Mouse (Mus musculus) kidney, postnatal 0 days (tissue): ENCODE data around the gene Rasgrp4. TPM values are rescaled to one million over a fixed set of nuclear protein-coding genes. Genes with fewer than 3 reads are reported as not detected.
"Not testable (repeated sequence)": the region's sequence is repeated elsewhere in the genome, so short reads cannot be mapped to it uniquely, and the experiment has no call there.

ENCODE experiments used
- ATAC-seq: fragments of 200-750 bp; cut with Nextera tagmentation; replicated peaks from 2 replicates; pipeline ENCODE4 v1.8.0; 2017; ENCODE audit warnings: low read depth, moderate number of reproducible peaks, moderate TSS enrichment, moderate library complexity; ENCODE audit not compliant: low FRiP score
- DNase-seq: peaks from one replicate; pipeline ENCODE4 v3.0.0-alpha.2; 2016; ENCODE audit warnings: low spot score
- H3K27ac ChIP-seq: fragments of 300-500 bp; sonication (generic); 2 replicates; pipeline ENCODE4 v1.5.1; 2014; ENCODE audit warnings: mild to moderate bottlenecking
- H3K27me3 ChIP-seq: fragments of 300-500 bp; sonication (generic); 2 replicates; pipeline ENCODE4 v1.6.1; 2014; ENCODE audit warnings: low read length, mixed read lengths; ENCODE audit not compliant: insufficient read depth
- H3K36me3 ChIP-seq: fragments of 300-500 bp; sonication (generic); 2 replicates; pipeline ENCODE4 v1.6.1; 2014; ENCODE audit warnings: low read length, mixed read lengths; ENCODE audit not compliant: insufficient read depth
- H3K4me1 ChIP-seq: fragments of 300-500 bp; sonication (generic); replicated peaks from 2 replicates; pipeline ENCODE4 v1.6.1; 2014; ENCODE audit warnings: antibody characterized with exemption, low read length, mixed read lengths; ENCODE audit not compliant: insufficient read depth
- H3K4me2 ChIP-seq: fragments of 300-500 bp; sonication (generic); 2 replicates; pipeline ENCODE4 v1.6.1; 2014; ENCODE audit warnings: mild to moderate bottlenecking, low read length, moderate library complexity, mixed read lengths
- H3K4me3 ChIP-seq: fragments of 300-500 bp; sonication (generic); replicated peaks from 2 replicates; pipeline ENCODE4 v1.5.1; 2014; ENCODE audit warnings: low read depth, low read length
- H3K9ac ChIP-seq: fragments of 300-500 bp; sonication (generic); 2 replicates; pipeline ENCODE4 v1.6.1; 2014; ENCODE audit warnings: low read depth, low read length
- H3K9me3 ChIP-seq: fragments of 300-500 bp; sonication (generic); replicated peaks from 2 replicates; pipeline ENCODE4 v1.6.1; 2016; ENCODE audit warnings: low read length, inconsistent platforms, mixed read lengths
- CTCF ChIP-seq: IDR thresholded peaks from 2 replicates; pipeline ENCODE4 v1.5.1; 2016; ENCODE audit warnings: antibody characterized with exemption, low read depth, mild to moderate bottlenecking, moderate library complexity
- WGBS: fragments of 180-500 bp; shearing (Covaris S2); extraction: QIAGEN DNeasy Blood & Tissue Kit; methylation state at CpG from one replicate; pipeline ENCODE4 v1.1.7; 2014; 5-methylcytosine and 5-hydroxymethylcytosine counted together
- polyA plus RNA-seq: library from polyadenylated mRNA; unstranded; fragments of >200 nt; fragmentation: Nextera tagmentation; extraction: Ambion mirVana; gene quantifications from 2 replicates; pipeline ENCODE4 v1.2.1, GENCODE M21; 2015

The Rasgrp4 gene
- polyA plus RNA-seq, 1 experiment from 2014 or later = 0.49 TPM

- H3K27me3 ChIP-seq = no peaks in the 10 kb centered on the region
- peak overlapping the region; percentile 21 for H3K4me2 ChIP-seq
- no peak for TF ChIP-seq CTCF
- no peaks in the 10 kb centered on the region for H3K9me3 ChIP-seq
- peaks cover 7% of the 10 kb centered on the region; the same call in 1 of the 2 replicates for H3K36me3 ChIP-seq
- peak; percentile 7; the same call in 1 of the 2 replicates for ATAC-seq
- peak overlapping the region; percentile 89 for H3K4me3 ChIP-seq
- no peak overlapping the region for H3K27ac ChIP-seq
- H3K4me1 ChIP-seq = peaks cover 17% of the 10 kb centered on the region
- no peak for DNase-seq
- 40% methylated on average over 5 of the region's 5 CpGs for WGBS
- H3K9ac ChIP-seq = no peak overlapping the region
These were observed 46.2 kb downstream of the Rasgrp4 start for GRCm38 (mm10) chr7:29180854-29181236.

GRCm38 (mm10) chr7:29181323-29181722 is 46.7 kb downstream of the Rasgrp4 start:
- not testable (repeated sequence) for H3K9me3 ChIP-seq, H3K4me3 ChIP-seq, DNase-seq, H3K27ac ChIP-seq, ATAC-seq, H3K4me2 ChIP-seq, H3K9ac ChIP-seq, H3K36me3 ChIP-seq, H3K27me3 ChIP-seq
- 91% methylated on average over 4 of the region's 4 CpGs for WGBS
- H3K4me1 ChIP-seq = peaks cover 17% of the 10 kb centered on the region

GRCm38 (mm10) chr7:29194230-29194629 is 59.6 kb downstream of the Rasgrp4 start:
- H3K27ac ChIP-seq, H3K36me3 ChIP-seq, H3K9ac ChIP-seq, H3K27me3 ChIP-seq, H3K4me3 ChIP-seq, DNase-seq, H3K4me1 ChIP-seq, ATAC-seq, H3K4me2 ChIP-seq, H3K9me3 ChIP-seq: not testable (repeated sequence)
- WGBS = 100% methylated on average over 1 of the region's 1 CpGs

- DNase-seq = no peak
- 82% methylated on average over 6 of the region's 6 CpGs for WGBS
- Histone ChIP-seq H3K9me3 (no peaks in the 10 kb centered on the region), H3K27ac (no peak overlapping the region), H3K4me3 (no peak overlapping the region), H3K4me1 (no peaks in the 10 kb centered on the region), H3K36me3 (no peaks in the 10 kb centered on the region), H3K4me2 (no peak overlapping the region), H3K9ac (no peak overlapping the region), H3K27me3 (no peaks in the 10 kb centered on the region)
- no peak for ATAC-seq
- no peak for TF ChIP-seq CTCF
These were observed 67.9 kb downstream of the Rasgrp4 start for GRCm38 (mm10) chr7:29202577-29202976.

Other genes with a start within 250 kb of the Rasgrp4 start
- 255 and 280 TPM in 2 replicates for gene Actn4, start 172.5 kb upstream of the Rasgrp4 start, polyA plus RNA-seq
- 467 and 479 TPM in 2 replicates for gene Eif3k, start 153.0 kb upstream of the Rasgrp4 start, polyA plus RNA-seq
- 7.6 and 9.5 TPM in 2 replicates for gene Map4k1, start 152.8 kb upstream of the Rasgrp4 start, polyA plus RNA-seq
- 0.15 and 0.17 TPM in 2 replicates for gene Ryr1, start 9.7 kb upstream of the Rasgrp4 start, polyA plus RNA-seq
- gene Fam98c, start 21.4 kb downstream of the Rasgrp4 start, polyA plus RNA-seq = 27.3 and 30.0 TPM in 2 replicates
- gene Ggn, start 35.4 kb downstream of the Rasgrp4 start, polyA plus RNA-seq = 0.70 and 0.71 TPM in 2 replicates
- 1.6 and 2.3 TPM in 2 replicates for gene Spred3, start 35.6 kb downstream of the Rasgrp4 start, polyA plus RNA-seq
- 296 and 298 TPM in 2 replicates for gene Psmd8, start 45.9 kb downstream of the Rasgrp4 start, polyA plus RNA-seq
- gene Catsperg1, start 79.2 kb downstream of the Rasgrp4 start, polyA plus RNA-seq = 0.51 and 0.53 TPM in 2 replicates
- gene Kcnk6, start 97.7 kb downstream of the Rasgrp4 start, polyA plus RNA-seq = 0.87 and 0.88 TPM in 2 replicates
- gene Yif1b, start 103.5 kb downstream of the Rasgrp4 start, polyA plus RNA-seq = 121 and 131 TPM in 2 replicates
- gene 2200002D01Rik, start 113.6 kb downstream of the Rasgrp4 start, polyA plus RNA-seq = 23.7 and 24.1 TPM in 2 replicates
- gene Spint2, start 147.1 kb downstream of the Rasgrp4 start, polyA plus RNA-seq = 460 and 496 TPM in 2 replicates
- 21.6 and 25.0 TPM in 2 replicates for gene Ppp1r14a, start 154.5 kb downstream of the Rasgrp4 start, polyA plus RNA-seq
- 0.70 and 0.72 TPM in 2 replicates for gene Dpf1, start 169.1 kb downstream of the Rasgrp4 start, polyA plus RNA-seq